Mouse (Mus musculus) midbrain, postnatal 0 days (tissue): ENCODE measurements around the gene Cldn10. TPM values are rescaled to one million over a fixed set of nuclear protein-coding genes. Genes with fewer than 3 reads are reported as not detected.

ENCODE experiments used
- ATAC-seq: fragments of 200-750 bp; cut with Nextera tagmentation; 2 replicates; pipeline ENCODE4 v1.8.0; 2017; ENCODE audit warnings: moderate number of reproducible peaks, mild to moderate bottlenecking, moderate TSS enrichment, moderate library complexity; ENCODE audit not compliant: low FRiP score
- DNase-seq: peaks from one replicate; pipeline ENCODE4 v3.0.0-alpha.2; 2015; ENCODE audit warnings: low spot score
- H3K27ac ChIP-seq: fragments of 300-500 bp; sonication (generic); 2 replicates; pipeline ENCODE4 v1.5.1; 2014; ENCODE audit warnings: low read depth, mild to moderate bottlenecking, low read length, mixed read lengths
- H3K27me3 ChIP-seq: fragments of 300-500 bp; sonication (generic); 2 replicates; pipeline ENCODE4 v1.6.1; 2014; ENCODE audit warnings: low read length, control low read depth, mixed read lengths; ENCODE audit not compliant: insufficient read depth
- H3K36me3 ChIP-seq: fragments of 300-500 bp; sonication (generic); 2 replicates; pipeline ENCODE4 v1.6.1; 2014; ENCODE audit warnings: low read length, control low read depth, mixed read lengths; ENCODE audit not compliant: insufficient read depth
- H3K4me1 ChIP-seq: fragments of 300-500 bp; sonication (generic); 2 replicates; pipeline ENCODE4 v1.6.1; 2014; ENCODE audit warnings: mild to moderate bottlenecking, control low read depth, antibody characterized with exemption, low read length, mixed read lengths; ENCODE audit not compliant: insufficient read depth
- H3K4me2 ChIP-seq: fragments of 300-500 bp; sonication (generic); 2 replicates; pipeline ENCODE4 v1.6.1; 2014; ENCODE audit warnings: low read depth, mild to moderate bottlenecking, low read length, mixed read lengths; ENCODE audit not compliant: poor library complexity, severe bottlenecking
- H3K4me3 ChIP-seq: fragments of 300-500 bp; sonication (generic); 2 replicates; pipeline ENCODE4 v1.5.1; 2014; ENCODE audit warnings: low read depth, mild to moderate bottlenecking, low read length, moderate library complexity
- H3K9ac ChIP-seq: fragments of 300-500 bp; sonication (generic); replicated peaks from 2 replicates; pipeline ENCODE4 v1.6.1; 2014; ENCODE audit warnings: mild to moderate bottlenecking, low read length, moderate library complexity, mixed read lengths; ENCODE audit not compliant: poor library complexity, severe bottlenecking
- H3K9me3 ChIP-seq: fragments of 300-500 bp; sonication (generic); 2 replicates; pipeline ENCODE4 v1.6.1; 2016; ENCODE audit warnings: low read length, control low read depth
- CTCF ChIP-seq: IDR thresholded peaks from 2 replicates; pipeline ENCODE4 v1.5.1; 2016; ENCODE audit warnings: antibody characterized with exemption, mild to moderate bottlenecking
- WGBS: fragments of 180-500 bp; shearing (Covaris S2); extraction: QIAGEN DNeasy Blood & Tissue Kit; methylation state at CpG from one replicate; pipeline ENCODE4 v1.1.7; 2014; 5-methylcytosine and 5-hydroxymethylcytosine counted together
- polyA plus RNA-seq: library from polyadenylated mRNA; unstranded; fragments of >200 nt; fragmentation: Nextera tagmentation; extraction: Ambion mirVana; gene quantifications from 2 replicates; pipeline ENCODE4 v1.2.1, GENCODE M21; 2015
- total RNA-seq: library from RNA; depleted of rRNA; stranded (reverse); fragments of >200 nt; gene quantifications from 2 replicates; pipeline ENCODE4 v1.2.3, GENCODE M21; 2014

The Cldn10 gene
- total and polyA plus RNA-seq, 2 experiments from 2014 or later = 11.8 to 24.1 TPM

DNA sequence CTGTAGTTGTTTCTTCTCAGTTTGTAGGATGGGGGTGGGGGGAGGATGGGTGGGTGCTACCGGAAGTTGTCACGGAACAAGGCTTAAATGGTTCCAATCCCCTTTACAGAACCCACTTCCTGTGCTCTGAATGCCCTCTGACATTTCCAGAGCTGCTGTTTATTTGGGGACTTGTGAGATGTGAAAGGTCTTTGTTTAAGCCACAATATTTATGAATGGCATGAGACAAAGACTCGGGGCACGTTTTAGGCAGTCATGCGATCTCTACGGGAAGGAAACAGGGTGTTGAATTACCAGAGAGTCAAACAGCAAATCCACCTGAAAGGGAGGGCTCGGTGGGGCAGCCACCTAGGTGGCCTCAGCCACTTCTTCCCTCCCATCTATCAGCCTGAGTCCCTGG is 46.6 kb downstream of the Cldn10 start:
- Histone ChIP-seq H3K4me2 (no peak overlapping the region), H3K9me3 (no peaks in the 10 kb centered on the region), H3K27ac (no peak overlapping the region), H3K36me3 (no peaks in the 10 kb centered on the region), H3K4me3 (no peak overlapping the region), H3K27me3 (no peaks in the 10 kb centered on the region), H3K9ac (no peak overlapping the region), H3K4me1 (no peaks in the 10 kb centered on the region)
- TF ChIP-seq CTCF = no peak
- 12% methylated on average over 7 of the region's 7 CpGs for WGBS
- ATAC-seq (no peak), DNase-seq (no peak)

DNA sequence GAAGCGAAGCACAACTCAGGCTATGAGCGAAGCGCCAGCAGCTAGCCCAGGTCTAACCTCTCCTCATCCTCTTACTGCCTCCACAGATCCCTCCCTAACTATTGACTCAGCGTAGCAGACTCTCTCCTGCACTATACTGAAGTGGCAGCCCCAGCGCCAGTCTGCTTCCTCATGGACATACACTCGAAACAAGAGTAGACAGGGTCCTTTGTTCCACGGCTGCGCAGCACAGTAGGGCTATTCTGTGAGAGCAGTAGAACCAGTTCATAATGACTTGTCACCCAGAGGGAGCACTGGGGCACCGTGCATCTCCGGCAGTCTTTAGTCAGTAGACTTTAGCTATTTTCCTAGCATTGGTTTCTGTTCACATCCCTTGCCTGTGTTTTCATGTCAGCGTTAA is 48.4 kb downstream of the Cldn10 start:
- ATAC-seq = no peak
- no peaks in the 10 kb centered on the region for H3K4me1 ChIP-seq
- H3K9me3 ChIP-seq = no peaks in the 10 kb centered on the region

DNA sequence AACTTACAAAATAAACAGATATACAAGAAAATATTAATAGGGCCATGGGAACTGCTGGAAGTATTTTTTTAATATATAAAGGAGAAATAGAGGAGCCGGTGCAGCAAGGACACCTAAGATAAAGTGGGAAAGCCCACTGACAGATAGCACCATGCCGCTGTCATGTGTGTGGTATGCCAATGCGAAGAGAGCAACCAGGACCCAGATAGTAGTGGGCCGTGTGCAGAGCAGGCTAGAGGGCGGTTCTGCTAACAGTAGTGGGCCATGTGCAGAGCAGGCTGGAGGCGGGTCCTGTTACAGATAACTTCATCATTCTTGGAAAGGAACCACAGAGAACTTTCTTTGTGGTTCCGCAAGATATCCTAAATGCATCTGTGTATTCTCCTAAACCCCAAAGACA is 49.0 kb downstream of the Cldn10 start:
- no peaks in the 10 kb centered on the region for H3K4me1 ChIP-seq
- H3K9ac ChIP-seq = no peak overlapping the region
- H3K27me3 ChIP-seq = no peaks in the 10 kb centered on the region
- no peak for ATAC-seq
- no peaks in the 10 kb centered on the region for H3K9me3 ChIP-seq
- no peak for TF ChIP-seq CTCF
- H3K4me3 ChIP-seq = no peak overlapping the region
- WGBS = 90% methylated on average over 7 of the region's 7 CpGs
- H3K36me3 ChIP-seq = no peaks in the 10 kb centered on the region
- DNase-seq = no peak
- no peak overlapping the region for H3K4me2 ChIP-seq
- no peak overlapping the region for H3K27ac ChIP-seq

More for the DNA sequence above, 48.4 kb downstream of the Cldn10 start:
- H3K4me3 ChIP-seq = no peak overlapping the region
- no peak for DNase-seq
- 80% methylated on average over 11 of the region's 11 CpGs for WGBS
- no peaks in the 10 kb centered on the region for H3K27me3 ChIP-seq
- no peak overlapping the region for H3K9ac ChIP-seq
- no peaks in the 10 kb centered on the region for H3K36me3 ChIP-seq
- no peak overlapping the region for H3K4me2 ChIP-seq
- H3K27ac ChIP-seq = no peak overlapping the region
- no peak for TF ChIP-seq CTCF

DNA sequence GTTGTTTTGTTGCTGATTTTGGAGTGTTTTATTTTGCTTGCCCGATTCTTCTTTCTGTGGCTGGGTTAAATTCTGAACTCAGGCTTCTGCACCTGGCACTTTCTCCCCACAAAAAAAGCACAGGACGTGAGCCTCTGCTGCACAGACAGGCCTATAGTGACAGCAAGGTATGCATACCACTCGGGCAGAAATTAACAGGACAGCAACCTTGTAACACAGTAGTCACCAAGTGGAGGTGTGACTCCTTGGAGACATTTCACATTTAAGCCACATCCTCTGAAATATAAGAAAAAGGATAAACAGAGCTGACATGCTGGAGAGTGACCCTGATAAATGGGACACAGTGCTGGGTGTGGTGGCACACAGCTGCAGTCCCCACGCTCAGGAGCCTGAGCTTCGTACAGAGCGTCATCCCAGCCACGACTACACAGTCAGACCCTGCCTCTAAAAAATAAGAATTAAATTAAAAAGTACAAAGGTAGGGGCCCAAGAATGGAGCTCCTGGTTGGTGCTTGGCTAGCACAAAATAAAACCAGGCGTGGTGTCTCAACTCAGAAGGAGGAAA is 50.9 kb downstream of the Cldn10 start:
- no peak overlapping the region for H3K9ac ChIP-seq
- H3K36me3 ChIP-seq = no peaks in the 10 kb centered on the region
- no peaks in the 10 kb centered on the region for H3K27me3 ChIP-seq
- TF ChIP-seq CTCF = no peak
- H3K4me2 ChIP-seq = no peak overlapping the region
- no peak overlapping the region for H3K4me3 ChIP-seq
- DNase-seq = no peak
- H3K4me1 ChIP-seq = no peaks in the 10 kb centered on the region
- ATAC-seq = no peak
- 75% methylated on average over 8 of the region's 8 CpGs for WGBS
- no peak overlapping the region for H3K27ac ChIP-seq
- no peaks in the 10 kb centered on the region for H3K9me3 ChIP-seq

DNA sequence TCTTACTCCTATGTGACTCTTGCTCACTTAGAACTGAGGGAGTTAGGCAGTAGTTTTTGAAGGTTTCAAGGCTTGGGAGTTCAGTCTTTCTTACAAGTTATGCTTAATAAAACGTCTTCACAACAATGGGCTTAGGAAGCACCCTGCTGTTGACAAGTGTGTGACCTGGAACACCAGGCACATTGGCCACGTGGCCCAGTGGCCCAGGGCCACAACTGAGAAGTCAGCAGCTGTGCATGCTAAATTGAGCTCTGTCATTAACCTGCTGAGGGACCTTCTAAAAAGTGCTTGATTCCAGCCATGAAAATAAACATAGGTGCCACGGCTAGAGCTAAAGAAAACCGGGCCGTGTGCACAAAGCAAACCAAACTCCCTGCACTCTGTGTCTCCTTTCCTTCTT is 51.7 kb downstream of the Cldn10 start:
- H3K4me1 ChIP-seq = no peaks in the 10 kb centered on the region
- no peak overlapping the region for H3K4me3 ChIP-seq
- no peak overlapping the region for H3K27ac ChIP-seq
- 52% methylated on average over 5 of the region's 5 CpGs for WGBS
- H3K4me2 ChIP-seq = no peak overlapping the region
- no peaks in the 10 kb centered on the region for H3K36me3 ChIP-seq
- no peaks in the 10 kb centered on the region for H3K27me3 ChIP-seq
- no peak overlapping the region for H3K9ac ChIP-seq
- TF ChIP-seq CTCF = no peak
- DNase-seq (no peak), ATAC-seq (no peak)
- H3K9me3 ChIP-seq = no peaks in the 10 kb centered on the region

DNA sequence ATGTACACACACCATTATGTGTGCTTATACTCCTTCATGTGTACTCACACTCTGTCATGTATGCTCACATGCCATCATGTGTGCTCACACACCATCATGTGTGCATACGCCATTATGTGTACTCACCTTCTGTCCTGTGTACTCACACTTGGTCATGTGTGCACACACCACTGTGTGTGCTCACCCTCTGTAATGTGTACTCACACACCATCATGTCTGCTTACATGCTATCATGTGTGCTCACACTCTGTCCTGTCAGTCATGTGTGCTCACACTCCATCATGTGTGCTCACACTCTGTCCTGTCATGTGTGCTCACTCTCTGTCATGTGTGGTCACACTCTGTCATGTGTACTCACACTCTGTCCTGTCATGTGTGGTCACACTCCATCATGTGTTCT is 52.3 kb downstream of the Cldn10 start:
- Histone ChIP-seq H3K4me1 (no peaks in the 10 kb centered on the region), H3K27ac (no peak overlapping the region), H3K36me3 (no peaks in the 10 kb centered on the region), H3K9me3 (no peaks in the 10 kb centered on the region), H3K9ac (no peak overlapping the region), H3K4me2 (no peak overlapping the region), H3K4me3 (no peak overlapping the region), H3K27me3 (no peaks in the 10 kb centered on the region)
- 97% methylated on average over 1 of the region's 1 CpGs for WGBS
- ATAC-seq (no peak), DNase-seq (no peak)
- no peak for TF ChIP-seq CTCF
